Mouse (Mus musculus) forebrain, embryonic 11.5 days (tissue): Measurements from ENCODE around the gene Ppp1r26. TPM values are rescaled to one million over a fixed set of nuclear protein-coding genes. Genes with fewer than 3 reads are reported as not detected.

Experiments used
- ATAC-seq: fragments of 200-750 bp; cut with Nextera tagmentation; replicated peaks from 2 replicates; pipeline ENCODE4 v1.8.0; 2017; ENCODE audit warnings: moderate TSS enrichment; ENCODE audit not compliant: low FRiP score
- DNase-seq: peaks from one replicate; pipeline ENCODE4 v3.0.0-alpha.2; 2017; ENCODE audit warnings: low spot score
- H3K27ac ChIP-seq: fragments of 300-500 bp; sonication (generic); 2 replicates; pipeline ENCODE4 v1.5.1; 2014; ENCODE audit warnings: low read depth, low read length
- H3K27me3 ChIP-seq: fragments of 300-500 bp; sonication (generic); 2 replicates; pipeline ENCODE4 v1.6.1; 2014; ENCODE audit warnings: mild to moderate bottlenecking, low read length, mixed read lengths; ENCODE audit not compliant: control insufficient read depth, insufficient read depth
- H3K36me3 ChIP-seq: fragments of 300-500 bp; sonication (generic); 2 replicates; pipeline ENCODE4 v1.6.1; 2014; ENCODE audit warnings: mild to moderate bottlenecking, low read length, moderate library complexity, mixed read lengths; ENCODE audit not compliant: control insufficient read depth, insufficient read depth
- H3K4me1 ChIP-seq: fragments of 300-500 bp; sonication (generic); replicated peaks from 2 replicates; pipeline ENCODE4 v1.6.1; 2014; ENCODE audit warnings: low read length, mixed read lengths; ENCODE audit not compliant: control insufficient read depth, insufficient read depth
- H3K4me2 ChIP-seq: fragments of 300-500 bp; sonication (generic); 2 replicates; pipeline ENCODE4 v1.6.1; 2014; ENCODE audit warnings: low read depth, mild to moderate bottlenecking, low read length, moderate library complexity, mixed read lengths; ENCODE audit not compliant: severe bottlenecking
- H3K4me3 ChIP-seq: fragments of 300-500 bp; sonication (generic); 2 replicates; pipeline ENCODE4 v1.5.1; 2014; ENCODE audit warnings: low read depth, low read length
- H3K9ac ChIP-seq: fragments of 300-500 bp; sonication (generic); 2 replicates; pipeline ENCODE4 v1.6.1; 2014; ENCODE audit warnings: low read length
- H3K9me3 ChIP-seq: fragments of 300-500 bp; sonication (generic); 2 replicates; pipeline ENCODE4 v1.6.1; 2016; ENCODE audit warnings: low read length, mixed read lengths; ENCODE audit not compliant: control insufficient read depth
- WGBS: fragments of 180-500 bp; shearing (Covaris S2); extraction: QIAGEN DNeasy Blood & Tissue Kit; methylation state at CpG from one replicate; pipeline ENCODE4 v1.1.7; 2014; 5-methylcytosine and 5-hydroxymethylcytosine counted together
- polyA plus RNA-seq: library from polyadenylated mRNA; unstranded; fragments of >200 nt; fragmentation: Nextera tagmentation; extraction: Ambion mirVana; gene quantifications from 2 replicates; pipeline ENCODE4 v1.2.1, GENCODE M21; 2014

Gene Ppp1r26
- polyA plus RNA-seq, 1 experiment from 2014 or later: 7.8 TPM

GRCm38 (mm10) chr2:28430846-28431245 lies 15.8 kb upstream of the Ppp1r26 start:
- Histone ChIP-seq H3K27me3 (no peaks in the 10 kb centered on the region), H3K36me3 (no peaks in the 10 kb centered on the region), H3K4me1 (no peaks in the 10 kb centered on the region), H3K4me3 (no peak overlapping the region), H3K9ac (no peak overlapping the region), H3K9me3 (no peaks in the 10 kb centered on the region), H3K4me2 (no peak overlapping the region), H3K27ac (no peak overlapping the region)
- ATAC-seq (no peak), DNase-seq (no peak)
- WGBS: 63% methylated on average over 6 of the region's 6 CpGs

GRCm38 (mm10) chr2:28432811-28433210 lies 13.8 kb upstream of the Ppp1r26 start:
- H3K27me3 ChIP-seq: no peaks in the 10 kb centered on the region
- H3K9me3 ChIP-seq: no peaks in the 10 kb centered on the region
- H3K36me3 ChIP-seq: no peaks in the 10 kb centered on the region
- DNase-seq (no peak), ATAC-seq (no peak)
- no peak overlapping the region for H3K4me3 ChIP-seq
- no peak overlapping the region for H3K9ac ChIP-seq
- H3K4me2 ChIP-seq: no peak overlapping the region
- H3K27ac ChIP-seq: no peak overlapping the region
- no peaks in the 10 kb centered on the region for H3K4me1 ChIP-seq
- 54% methylated on average over 1 of the region's 1 CpGs for WGBS

DNA sequence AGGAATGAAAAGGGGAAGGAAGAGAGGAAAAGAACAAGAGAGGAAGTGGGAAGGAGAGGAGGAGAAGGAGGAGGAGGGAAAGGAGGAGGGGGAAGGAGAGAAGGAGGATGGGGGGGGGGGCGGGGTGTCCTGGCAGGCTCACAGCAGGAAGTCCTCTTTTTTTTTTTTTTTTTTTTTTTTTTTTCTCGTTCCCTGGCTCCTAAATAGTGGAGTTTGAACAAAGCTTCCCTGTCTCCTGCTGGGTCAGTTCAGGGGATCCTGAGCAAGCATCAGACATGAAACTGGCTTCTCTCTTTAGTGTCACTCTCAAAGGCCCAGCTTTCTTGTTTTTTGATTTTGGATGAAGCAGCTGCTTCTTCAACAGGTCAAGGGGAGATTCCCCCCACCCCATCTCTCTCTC lies 13.1 kb upstream of the Ppp1r26 start:
- no peaks in the 10 kb centered on the region for H3K9me3 ChIP-seq
- H3K4me1 ChIP-seq: no peaks in the 10 kb centered on the region
- H3K9ac ChIP-seq: no peak overlapping the region
- 0% methylated on average over 1 of the region's 2 CpGs for WGBS
- no peak overlapping the region for H3K27ac ChIP-seq
- ATAC-seq: no peak
- H3K4me2 ChIP-seq: no peak overlapping the region
- no peaks in the 10 kb centered on the region for H3K27me3 ChIP-seq
- H3K36me3 ChIP-seq: no peaks in the 10 kb centered on the region
- no peak for DNase-seq
- H3K4me3 ChIP-seq: no peak overlapping the region

GRCm38 (mm10) chr2:28435401-28435800 lies 11.2 kb upstream of the Ppp1r26 start:
- H3K9ac ChIP-seq: no peak overlapping the region
- H3K4me3 ChIP-seq: no peak overlapping the region
- ATAC-seq: no peak
- H3K9me3 ChIP-seq: no peaks in the 10 kb centered on the region
- no peaks in the 10 kb centered on the region for H3K27me3 ChIP-seq
- H3K4me1 ChIP-seq: no peaks in the 10 kb centered on the region
- no peak for DNase-seq
- no peak overlapping the region for H3K27ac ChIP-seq
- H3K36me3 ChIP-seq: no peaks in the 10 kb centered on the region
- 89% methylated on average over 11 of the region's 11 CpGs for WGBS
- no peak overlapping the region for H3K4me2 ChIP-seq

GRCm38 (mm10) chr2:28440842-28441241 lies 5.8 kb upstream of the Ppp1r26 start:
- H3K27ac ChIP-seq: no peak overlapping the region

GRCm38 (mm10) chr2:28445082-28445481 lies 1.5 kb upstream of the Ppp1r26 start:
- H3K27ac ChIP-seq: no peak overlapping the region
- H3K9me3 ChIP-seq: no peaks in the 10 kb centered on the region
- no peaks in the 10 kb centered on the region for H3K36me3 ChIP-seq
- DNase-seq (no peak), ATAC-seq (no peak)
- H3K4me1 ChIP-seq: peaks cover 5% of the 10 kb centered on the region; the same call in 1 of the 2 replicates
- H3K27me3 ChIP-seq: no peaks in the 10 kb centered on the region; the same call in 1 of the 2 replicates
- no peak overlapping the region for H3K4me2 ChIP-seq
- no peak overlapping the region for H3K4me3 ChIP-seq
- no peak overlapping the region for H3K9ac ChIP-seq
- WGBS: 88% methylated on average over 4 of the region's 4 CpGs

More at GRCm38 (mm10) chr2:28440842-28441241, 5.8 kb upstream of the Ppp1r26 start:
- Histone ChIP-seq H3K9me3 (no peaks in the 10 kb centered on the region), H3K36me3 (no peaks in the 10 kb centered on the region), H3K4me2 (no peak overlapping the region), H3K4me1 (no peaks in the 10 kb centered on the region; the same call in 1 of the 2 replicates), H3K4me3 (no peak overlapping the region), H3K27me3 (no peaks in the 10 kb centered on the region; the same call in 1 of the 2 replicates), H3K9ac (no peak overlapping the region)
- DNase-seq: no peak
- WGBS: 80% methylated on average over 6 of the region's 6 CpGs
- no peak for ATAC-seq

DNA sequence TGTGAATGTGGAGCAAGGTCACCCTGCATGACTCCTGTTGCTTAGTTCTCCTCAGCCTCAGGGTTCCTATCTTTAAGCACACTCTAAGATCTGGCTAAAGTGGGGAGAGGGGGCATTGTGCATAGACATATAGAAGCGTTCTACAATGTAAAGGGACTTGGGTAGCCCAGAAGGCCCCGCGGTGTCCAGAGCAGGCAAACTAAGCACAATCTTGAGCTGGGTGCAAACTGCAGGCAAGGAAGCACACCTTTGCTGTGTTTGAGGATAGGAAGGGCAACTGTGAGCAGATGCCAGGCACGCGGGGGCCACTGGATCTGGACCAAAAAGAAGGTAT lies 452 bp upstream of the Ppp1r26 start:
- Histone ChIP-seq H3K4me1 (peaks cover 5% of the 10 kb centered on the region; the same call in 1 of the 2 replicates), H3K4me2 (peak overlapping the region; percentile 96), H3K4me3 (peak overlapping the region; percentile 70), H3K9ac (peak overlapping the region; percentile 86), H3K9me3 (no peaks in the 10 kb centered on the region), H3K36me3 (no peaks in the 10 kb centered on the region), H3K27me3 (no peaks in the 10 kb centered on the region; the same call in 1 of the 2 replicates), H3K27ac (no peak overlapping the region)
- ATAC-seq: peak; percentile 30
- WGBS: 10% methylated on average over 5 of the region's 5 CpGs
- no peak for DNase-seq

GRCm38 (mm10) chr2:28447315-28447670 lies 693 bp downstream of the Ppp1r26 start:
- ATAC-seq: no peak
- Histone ChIP-seq H3K27me3 (no peaks in the 10 kb centered on the region; the same call in 1 of the 2 replicates), H3K4me2 (peak overlapping the region; percentile 96), H3K9me3 (no peaks in the 10 kb centered on the region), H3K9ac (peak overlapping the region; percentile 86), H3K4me1 (peaks cover 5% of the 10 kb centered on the region; the same call in 1 of the 2 replicates), H3K27ac (no peak overlapping the region), H3K4me3 (peak overlapping the region; percentile 70), H3K36me3 (no peaks in the 10 kb centered on the region; the same call in 1 of the 2 replicates)
- WGBS: 9% methylated on average over 11 of the region's 11 CpGs
- DNase-seq: no peak

DNA sequence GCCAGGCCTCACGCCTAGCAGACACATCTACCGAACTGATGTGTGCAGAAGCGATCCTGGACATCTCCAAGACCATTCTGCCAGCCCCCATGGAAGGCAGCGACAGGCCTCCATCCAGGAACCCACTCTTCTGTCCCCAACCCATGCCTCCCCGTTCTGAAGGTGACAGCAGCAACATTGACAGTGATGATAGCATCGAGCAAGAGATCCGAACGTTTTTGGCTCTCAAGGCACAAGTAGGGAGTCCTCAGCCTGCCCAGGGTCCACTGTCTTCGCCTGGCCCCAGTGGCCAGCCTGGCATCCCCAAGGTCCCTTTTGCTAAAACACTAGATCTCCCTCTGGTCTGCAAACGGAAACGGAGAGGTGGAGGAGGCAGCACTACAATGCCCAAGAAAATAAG lies 5.1 kb downstream of the Ppp1r26 start:
- H3K9me3 ChIP-seq: no peaks in the 10 kb centered on the region
- no peaks in the 10 kb centered on the region for H3K27me3 ChIP-seq
- peaks cover 5% of the 10 kb centered on the region; the same call in 1 of the 2 replicates for H3K4me1 ChIP-seq
- ATAC-seq (no peak), DNase-seq (no peak)
- H3K27ac ChIP-seq: no peak overlapping the region
- no peak overlapping the region for H3K9ac ChIP-seq
- 87% methylated on average over 11 of the region's 11 CpGs for WGBS
- H3K4me3 ChIP-seq: no peak overlapping the region
- H3K4me2 ChIP-seq: no peak overlapping the region
- H3K36me3 ChIP-seq: no peaks in the 10 kb centered on the region; the same call in 1 of the 2 replicates
